Mouse (Mus musculus): ENCODE measurements at regions not wholly inside any gene's neighbourhood (a gene's known extent, or its start where the extent isn't known, plus 50 kb on each side); places are given as distances from the start of the nearest gene placed in this dataset.
"Not testable (repeated sequence)": the region's sequence is repeated elsewhere in the genome, so short reads cannot be mapped to it uniquely, and the experiment has no call there.

DNA sequence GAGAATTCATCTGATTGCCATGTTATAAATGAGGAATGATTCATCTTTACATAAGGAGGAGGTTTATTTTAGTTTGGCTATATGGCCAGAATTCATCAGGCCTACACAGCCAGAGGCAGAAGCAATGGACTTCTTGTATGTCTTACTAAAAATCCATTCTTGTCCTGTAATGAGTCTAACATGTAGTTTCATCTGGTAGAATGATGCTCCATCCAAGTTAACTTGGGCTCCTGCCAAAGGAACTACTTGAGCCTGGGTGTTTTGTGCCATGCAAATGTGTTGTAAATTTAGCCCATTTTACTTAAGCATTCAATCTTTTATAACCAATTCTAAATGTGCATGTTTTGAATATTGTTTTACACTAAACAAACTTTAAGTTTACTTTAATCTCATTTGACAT, 462.9 kb upstream of the Pom121l12 start:
- no peak for ATAC-seq

DNA sequence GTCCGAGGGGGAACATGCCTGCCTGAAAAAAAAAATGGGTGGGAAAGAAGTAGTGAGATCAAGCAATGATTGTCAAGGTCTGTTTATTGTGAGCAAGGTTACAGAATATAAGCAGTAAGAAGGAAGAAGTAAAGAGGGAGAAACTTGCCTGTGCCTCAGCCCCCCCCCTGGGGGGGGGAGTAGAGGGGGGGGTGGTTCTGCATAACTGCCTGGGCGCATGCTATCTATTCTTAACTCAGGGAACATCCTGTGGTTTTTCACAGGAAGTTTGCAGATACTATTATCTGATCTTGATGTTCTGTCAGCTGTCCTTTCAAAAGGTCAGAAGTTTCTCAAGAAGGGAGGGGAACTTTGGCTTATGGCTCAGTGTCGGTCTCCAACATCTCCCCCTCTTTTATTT, 456.7 kb upstream of the Pom121l12 start:
- H3K36me3 ChIP-seq (ENCODE audit: control insufficient read depth, insufficient read depth, low read length); ATAC-seq; H3K9ac ChIP-seq (ENCODE audit: low read depth, low read length); H3K4me1 ChIP-seq (ENCODE audit: control insufficient read depth, insufficient read depth, low read depth, low read length); H3K9me3 ChIP-seq (ENCODE audit: control insufficient read depth, low read length); H3K4me2 ChIP-seq (ENCODE audit: low read length); H3K27me3 ChIP-seq (replicated peaks; ENCODE audit: control insufficient read depth, insufficient read depth, low read length); H3K4me3 ChIP-seq (ENCODE audit: low read length); H3K27ac ChIP-seq (ENCODE audit: low read depth, low read length): not testable (repeated sequence)
- WGBS = 79% methylated on average over 3 of the region's 3 CpGs

More for the DNA sequence above, 462.9 kb upstream of the Pom121l12 start:
- Histone ChIP-seq H3K9me3 (ENCODE audit: control insufficient read depth, low read length) (no peaks in the 10 kb centered on the region), H3K9ac (ENCODE audit: low read depth, low read length) (no peak overlapping the region), H3K27ac (ENCODE audit: low read depth, low read length) (no peak overlapping the region), H3K27me3 (replicated peaks; ENCODE audit: control insufficient read depth, insufficient read depth, low read length) (no peaks in the 10 kb centered on the region), H3K4me3 (ENCODE audit: low read length) (no peak overlapping the region), H3K4me2 (ENCODE audit: low read length) (no peak overlapping the region), H3K36me3 (ENCODE audit: control insufficient read depth, insufficient read depth, low read length) (no peaks in the 10 kb centered on the region), H3K4me1 (ENCODE audit: control insufficient read depth, insufficient read depth, low read depth, low read length) (no peaks in the 10 kb centered on the region)

DNA sequence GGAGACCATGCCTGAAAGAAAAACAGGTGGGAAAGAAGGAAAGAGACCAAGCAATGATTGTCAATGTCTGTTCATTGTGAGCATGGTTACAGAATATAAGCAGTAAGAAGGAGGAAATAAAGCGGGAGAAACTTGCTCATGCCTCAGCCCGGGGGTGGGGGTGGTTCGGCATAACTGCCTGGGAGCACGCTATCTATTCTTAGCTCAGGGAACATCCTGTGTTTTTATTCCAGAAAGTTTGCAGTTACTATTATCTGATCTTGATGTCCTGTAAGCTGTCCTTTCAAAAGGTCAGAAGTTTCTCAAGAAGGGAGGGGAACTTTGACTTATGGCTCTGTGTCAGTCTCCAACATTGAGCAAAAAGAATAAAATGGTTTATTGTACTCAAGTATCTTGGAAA, 451.4 kb upstream of the Pom121l12 start:
- H3K9me3 ChIP-seq (ENCODE audit: control insufficient read depth, low read length) = peaks cover 6% of the 10 kb centered on the region
- H3K9ac ChIP-seq (ENCODE audit: low read depth, low read length) = no peak overlapping the region
- no peaks in the 10 kb centered on the region for H3K27me3 ChIP-seq (replicated peaks; ENCODE audit: control insufficient read depth, insufficient read depth, low read length)
- no peaks in the 10 kb centered on the region for H3K36me3 ChIP-seq (ENCODE audit: control insufficient read depth, insufficient read depth, low read length)
- 92% methylated on average over 4 of the region's 4 CpGs for WGBS
- H3K4me1 ChIP-seq (ENCODE audit: control insufficient read depth, insufficient read depth, low read depth, low read length) = no peaks in the 10 kb centered on the region
- ATAC-seq = no peak
- no peak overlapping the region for H3K4me3 ChIP-seq (ENCODE audit: low read length)
- no peak overlapping the region for H3K27ac ChIP-seq (ENCODE audit: low read depth, low read length)
- H3K4me2 ChIP-seq (ENCODE audit: low read length) = no peak overlapping the region

DNA sequence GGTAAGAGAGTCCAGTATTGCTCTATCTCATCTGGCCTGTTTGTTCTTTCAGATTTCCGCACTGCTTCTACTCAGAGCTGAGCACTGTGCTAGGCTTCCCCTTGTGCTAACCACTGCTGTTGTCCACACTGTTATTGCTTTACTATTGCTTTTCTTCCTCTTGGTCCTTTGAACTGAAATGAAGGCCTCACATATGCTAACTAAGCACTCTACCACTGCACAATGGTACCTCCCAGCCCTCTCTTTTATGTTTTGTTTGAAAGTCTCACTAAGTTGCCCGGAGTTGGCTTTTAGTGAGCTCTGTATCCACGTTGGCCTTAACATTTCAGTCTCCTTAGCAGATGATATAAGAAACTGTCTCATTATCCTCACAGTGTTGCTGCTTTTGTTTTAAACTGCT, 439.7 kb upstream of the Pom121l12 start:
- Histone ChIP-seq H3K4me1 (ENCODE audit: control insufficient read depth, insufficient read depth, low read depth, low read length) (no peaks in the 10 kb centered on the region), H3K27ac (ENCODE audit: low read depth, low read length) (no peak overlapping the region), H3K36me3 (ENCODE audit: control insufficient read depth, insufficient read depth, low read length) (no peaks in the 10 kb centered on the region), H3K9ac (ENCODE audit: low read depth, low read length) (no peak overlapping the region), H3K27me3 (replicated peaks; ENCODE audit: control insufficient read depth, insufficient read depth, low read length) (no peaks in the 10 kb centered on the region), H3K4me2 (ENCODE audit: low read length) (no peak overlapping the region), H3K4me3 (ENCODE audit: low read length) (no peak overlapping the region), H3K9me3 (ENCODE audit: control insufficient read depth, low read length) (no peaks in the 10 kb centered on the region)
- no peak for ATAC-seq
- 36% methylated on average over 3 of the region's 3 CpGs for WGBS

DNA sequence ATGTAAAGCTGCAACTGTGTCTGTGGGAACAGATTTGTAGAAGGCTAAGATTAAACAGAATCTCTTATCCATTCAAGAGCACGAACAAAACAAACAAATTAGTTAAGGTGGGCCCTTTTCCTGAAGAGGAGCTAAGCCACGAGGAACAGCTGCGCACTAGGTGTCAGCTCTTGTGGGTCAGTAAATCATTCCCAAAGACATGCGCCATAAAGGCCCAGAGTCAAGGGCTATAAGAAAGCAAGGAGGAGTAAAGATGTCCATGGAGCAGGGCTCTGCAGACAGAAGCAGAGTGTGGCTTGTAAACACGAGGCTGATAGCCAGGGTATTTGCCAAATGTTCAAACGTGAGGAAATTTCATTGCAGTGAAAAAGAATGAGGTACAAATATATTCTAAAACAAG, 429.6 kb upstream of the Pom121l12 start:
- ATAC-seq = no peak
- Histone ChIP-seq H3K36me3 (ENCODE audit: control insufficient read depth, insufficient read depth, low read length) (no peaks in the 10 kb centered on the region), H3K4me1 (ENCODE audit: control insufficient read depth, insufficient read depth, low read depth, low read length) (no peaks in the 10 kb centered on the region), H3K27ac (ENCODE audit: low read depth, low read length) (no peak overlapping the region), H3K9me3 (ENCODE audit: control insufficient read depth, low read length) (0 out of 2 replicates have a peak, but pooled peaks cover 2% of the 10 kb centered on the region), H3K27me3 (replicated peaks; ENCODE audit: control insufficient read depth, insufficient read depth, low read length) (no peaks in the 10 kb centered on the region), H3K4me3 (ENCODE audit: low read length) (no peak overlapping the region), H3K9ac (ENCODE audit: low read depth, low read length) (no peak overlapping the region), H3K4me2 (ENCODE audit: low read length) (no peak overlapping the region)
- WGBS = 59% methylated on average over 6 of the region's 6 CpGs

DNA sequence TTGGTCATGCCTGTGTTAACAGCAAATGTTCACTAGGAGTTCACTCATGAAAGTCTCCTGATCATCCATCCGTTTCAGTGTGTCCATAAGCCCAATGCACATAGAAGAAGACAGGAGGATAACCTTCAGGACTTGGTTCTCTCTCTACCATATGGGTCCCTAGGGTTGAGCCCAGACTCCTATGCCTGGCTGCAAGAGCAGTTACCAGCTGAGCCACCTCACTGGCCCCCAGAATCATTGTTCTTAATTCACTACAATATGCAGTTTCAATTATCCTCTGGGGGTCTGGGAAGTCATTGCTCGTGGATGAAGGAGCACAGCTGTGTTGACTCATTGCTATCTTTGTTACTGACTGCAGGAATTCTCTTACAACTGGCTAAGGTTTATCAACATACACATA, 424.5 kb upstream of the Pom121l12 start:
- no peak overlapping the region for H3K27ac ChIP-seq (ENCODE audit: low read depth, low read length)
- no peak overlapping the region for H3K9ac ChIP-seq (ENCODE audit: low read depth, low read length)
- H3K36me3 ChIP-seq (ENCODE audit: control insufficient read depth, insufficient read depth, low read length) = no peaks in the 10 kb centered on the region
- 0 out of 2 replicates have a peak, but pooled peaks cover 2% of the 10 kb centered on the region for H3K9me3 ChIP-seq (ENCODE audit: control insufficient read depth, low read length)
- no peak overlapping the region for H3K4me3 ChIP-seq (ENCODE audit: low read length)
- H3K4me2 ChIP-seq (ENCODE audit: low read length) = no peak overlapping the region
- 53% methylated on average over 2 of the region's 2 CpGs for WGBS
- no peaks in the 10 kb centered on the region for H3K4me1 ChIP-seq (ENCODE audit: control insufficient read depth, insufficient read depth, low read depth, low read length)
- ATAC-seq = no peak
- H3K27me3 ChIP-seq (replicated peaks; ENCODE audit: control insufficient read depth, insufficient read depth, low read length) = no peaks in the 10 kb centered on the region

DNA sequence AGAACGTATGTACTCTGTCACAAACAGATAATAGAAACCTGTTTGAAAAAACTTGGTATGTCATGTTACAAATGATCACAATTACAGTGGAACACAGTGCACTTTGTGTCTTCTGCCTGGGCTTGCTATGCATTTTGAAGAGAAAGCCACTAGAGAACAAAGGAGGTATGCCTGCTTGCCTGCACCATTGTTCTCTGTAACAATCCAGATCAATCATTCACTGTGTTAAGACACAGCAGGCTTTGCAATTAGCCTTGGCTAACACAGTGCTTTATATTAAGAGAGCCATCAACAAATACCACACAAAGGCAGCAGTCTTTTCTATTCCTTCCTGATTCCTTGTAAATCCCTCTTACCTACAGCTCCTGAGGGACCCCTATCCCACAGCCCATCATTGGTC, 417.1 kb upstream of the Pom121l12 start:
- Histone ChIP-seq H3K4me3 (ENCODE audit: low read length) (no peak overlapping the region), H3K9me3 (ENCODE audit: control insufficient read depth, low read length) (no peaks in the 10 kb centered on the region), H3K36me3 (ENCODE audit: control insufficient read depth, insufficient read depth, low read length) (no peaks in the 10 kb centered on the region), H3K27ac (ENCODE audit: low read depth, low read length) (no peak overlapping the region), H3K4me1 (ENCODE audit: control insufficient read depth, insufficient read depth, low read depth, low read length) (no peaks in the 10 kb centered on the region), H3K9ac (ENCODE audit: low read depth, low read length) (no peak overlapping the region), H3K4me2 (ENCODE audit: low read length) (no peak overlapping the region), H3K27me3 (replicated peaks; ENCODE audit: control insufficient read depth, insufficient read depth, low read length) (no peaks in the 10 kb centered on the region)
- WGBS = 8% methylated on average over 1 of the region's 1 CpGs
- peak; percentile 72 for ATAC-seq

DNA sequence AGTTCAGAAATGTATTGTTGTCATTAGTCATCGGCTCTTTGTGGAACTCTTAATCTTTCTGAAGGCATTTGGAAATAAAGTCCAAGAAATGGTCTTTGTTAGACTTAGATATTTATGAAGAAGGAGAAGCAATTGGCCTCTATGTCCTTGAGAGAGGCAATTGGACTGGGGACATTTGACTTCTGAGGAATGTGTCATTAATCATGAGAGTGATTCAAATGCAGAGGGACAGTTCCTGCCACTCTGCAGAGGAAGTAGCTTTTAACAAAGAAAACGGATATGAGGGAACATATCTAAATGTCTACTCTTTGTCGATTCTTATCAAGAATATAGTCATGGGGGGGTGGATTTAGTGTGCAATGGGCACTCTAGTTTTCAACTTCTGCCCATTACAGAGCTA, 416.6 kb upstream of the Pom121l12 start:
- 0 out of 2 replicates have a peak, but pooled peaks have one; percentile 17 for ATAC-seq
- WGBS = 23% methylated on average over 3 of the region's 3 CpGs
- no peak overlapping the region for H3K27ac ChIP-seq (ENCODE audit: low read depth, low read length)

DNA sequence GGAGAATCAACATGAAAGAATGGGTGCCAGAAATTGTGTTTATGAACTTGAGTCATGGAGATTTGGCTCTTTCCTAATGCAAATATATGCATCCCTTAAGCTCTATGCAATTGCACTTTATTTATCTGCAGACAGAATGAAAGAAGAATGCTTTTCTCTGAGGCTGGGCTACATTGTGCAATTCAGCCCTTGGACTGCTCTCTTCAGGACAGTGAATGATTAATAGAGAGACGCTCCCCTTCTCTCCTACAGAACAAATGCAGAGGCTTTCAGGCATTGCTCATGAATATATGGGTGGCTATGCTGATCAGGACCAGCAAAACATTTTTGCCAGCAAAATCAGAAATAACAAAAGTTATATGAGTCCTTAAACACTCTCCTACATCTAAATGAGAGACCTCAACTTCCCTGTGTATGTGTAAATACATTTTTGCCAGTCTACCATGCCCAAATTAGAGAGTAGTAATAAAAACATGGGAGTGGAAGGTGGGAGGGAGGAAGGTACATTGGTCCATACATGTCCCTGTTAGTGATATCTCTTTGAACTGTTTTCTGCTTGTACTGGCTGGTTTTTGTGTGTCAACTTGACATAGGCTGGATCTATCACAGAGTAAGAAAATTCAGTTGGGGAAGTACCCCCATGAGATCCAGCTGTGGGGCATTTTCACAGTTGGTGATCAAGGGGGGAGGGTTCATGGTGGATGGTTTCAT, 415.7 kb upstream of the Pom121l12 start:
- ATAC-seq = no peak
- Histone ChIP-seq H3K36me3 (ENCODE audit: control insufficient read depth, insufficient read depth, low read length) (no peaks in the 10 kb centered on the region), H3K27ac (ENCODE audit: low read depth, low read length) (no peak overlapping the region), H3K9me3 (ENCODE audit: control insufficient read depth, low read length) (no peaks in the 10 kb centered on the region), H3K4me2 (ENCODE audit: low read length) (no peak overlapping the region), H3K9ac (ENCODE audit: low read depth, low read length) (no peak overlapping the region), H3K4me3 (ENCODE audit: low read length) (no peak overlapping the region), H3K4me1 (ENCODE audit: control insufficient read depth, insufficient read depth, low read depth, low read length) (no peaks in the 10 kb centered on the region), H3K27me3 (replicated peaks; ENCODE audit: control insufficient read depth, insufficient read depth, low read length) (no peaks in the 10 kb centered on the region)
- 22% methylated on average over 1 of the region's 1 CpGs for WGBS

More for the DNA sequence above, 416.6 kb upstream of the Pom121l12 start:
- Histone ChIP-seq H3K27me3 (replicated peaks; ENCODE audit: control insufficient read depth, insufficient read depth, low read length) (no peaks in the 10 kb centered on the region), H3K9ac (ENCODE audit: low read depth, low read length) (no peak overlapping the region), H3K4me3 (ENCODE audit: low read length) (no peak overlapping the region), H3K4me2 (ENCODE audit: low read length) (no peak overlapping the region), H3K9me3 (ENCODE audit: control insufficient read depth, low read length) (no peaks in the 10 kb centered on the region), H3K4me1 (ENCODE audit: control insufficient read depth, insufficient read depth, low read depth, low read length) (no peaks in the 10 kb centered on the region), H3K36me3 (ENCODE audit: control insufficient read depth, insufficient read depth, low read length) (no peaks in the 10 kb centered on the region)

Data from hindbrain, embryonic 16.5 days (tissue).